ENCODE assay signal across 19 mouse cellular contexts in genomic region chr17:10198231-10198630, GRCm38 (mm10).
"Had no signal": no experiment of that assay in that cellular context is flagged by ENCODE, and none has a peak within 500 bp of the region (broad histone marks: within the 10 kb centered on the region; RNA-seq: fewer than 3 reads in every experiment).

No protein-coding gene starts in this region.

- H3K4me3 ChIP-seq: left cerebral cortex, adult 2 months; liver, embryonic 13.5 days; midbrain, embryonic 12.5 days; midbrain, embryonic 15.5 days; neural tube, embryonic 12.5 days had no signal

- H3K4me2 ChIP-seq: liver, embryonic 13.5 days; lung, embryonic 14.5 days; midbrain, embryonic 12.5 days; midbrain, embryonic 15.5 days; neural tube, embryonic 12.5 days had no signal

- H3K36me3 ChIP-seq: liver, embryonic 13.5 days; midbrain, embryonic 15.5 days; neural tube, embryonic 12.5 days had no signal

- H3K4me1 ChIP-seq: liver, embryonic 13.5 days; midbrain, embryonic 12.5 days; midbrain, embryonic 15.5 days; neural tube, embryonic 12.5 days had no signal

- H3K27ac ChIP-seq: left cerebral cortex, adult 2 months; liver, embryonic 13.5 days; macrophage; midbrain, embryonic 12.5 days; midbrain, embryonic 15.5 days; neural tube, embryonic 12.5 days; stomach, postnatal 0 days had no signal

- H3K9me3 ChIP-seq: liver, embryonic 13.5 days; midbrain, embryonic 15.5 days; neural tube, embryonic 12.5 days had no signal

- ATAC-seq: intestine, embryonic 16.5 days; lung, postnatal 0 days; midbrain, embryonic 15.5 days had no signal

- H3K9ac ChIP-seq: liver, embryonic 13.5 days; lung, embryonic 14.5 days; midbrain, embryonic 12.5 days; midbrain, embryonic 15.5 days; neural tube, embryonic 12.5 days had no signal

- H3K27me3 ChIP-seq: liver, embryonic 13.5 days; midbrain, embryonic 12.5 days; midbrain, embryonic 15.5 days; neural tube, embryonic 12.5 days had no signal

- DNase-seq: kidney, adult 18-20 months; kidney, adult 9 months; kidney, postnatal 14 days; kidney, postnatal 4 days; layer of hippocampus, adult 9-11 months; liver, embryonic 13.5 days; lung, embryonic 14.5 days; right cerebral cortex, adult 18-20 months; right cerebral cortex, postnatal 14 days; right cerebral cortex, postnatal 4 days; thymus, postnatal 25 days had no signal
